Mouse (Mus musculus): Measurements from ENCODE around the gene Neu1. TPM values are rescaled to one million over a fixed set of nuclear protein-coding genes. Genes with fewer than 3 reads are reported as not detected.
"Not testable (repeated sequence)": the region's sequence is repeated elsewhere in the genome, so short reads cannot be mapped to it uniquely, and the experiment has no call there.

Neu1 gene
- polyA plus RNA-seq, 1 experiment from 2014 or later: 25.2 TPM

DNA sequence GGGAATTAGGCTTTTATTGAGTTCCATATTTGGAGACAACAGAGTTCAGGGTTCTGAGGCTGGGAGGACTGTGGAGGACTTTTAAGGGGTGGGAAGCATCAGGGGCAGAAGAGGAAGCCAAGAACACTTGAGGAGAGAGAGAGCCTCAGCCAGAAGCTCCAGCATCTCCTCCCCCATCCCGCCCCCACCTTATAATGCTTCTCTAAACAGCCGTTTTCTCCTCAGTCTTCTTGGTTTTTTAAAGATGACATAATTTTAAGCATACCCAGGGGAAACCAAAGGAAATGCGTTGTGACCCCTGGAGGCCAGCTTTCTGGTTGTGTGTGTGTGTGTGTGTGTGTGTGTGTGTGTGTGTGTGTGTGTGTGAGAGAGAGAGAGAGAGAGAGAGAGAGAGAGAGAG is 31.1 kb downstream of the Neu1 start:
- no peak overlapping the region for H3K27ac ChIP-seq
- ATAC-seq (ENCODE audit: low FRiP score): no peak
- H3K27me3 ChIP-seq: peaks cover 37% of the 10 kb centered on the region

GRCm38 (mm10) chr17:34962841-34963240 is 31.8 kb downstream of the Neu1 start:
- H3K4me3 ChIP-seq: no peak overlapping the region
- H3K36me3 ChIP-seq: no peaks in the 10 kb centered on the region
- H3K9me3 ChIP-seq (replicated peaks): no peaks in the 10 kb centered on the region
- no peak overlapping the region for H3K4me2 ChIP-seq (replicated peaks)
- no peak for ATAC-seq (ENCODE audit: low FRiP score)
- no peak overlapping the region for H3K27ac ChIP-seq
- H3K9ac ChIP-seq: no peak overlapping the region
- 79% methylated on average over 1 of the region's 1 CpGs for WGBS
- H3K27me3 ChIP-seq: peaks cover 44% of the 10 kb centered on the region
- H3K4me1 ChIP-seq: peaks cover 9% of the 10 kb centered on the region; the same call in 1 of the 2 replicates

More for the DNA sequence above, 31.1 kb downstream of the Neu1 start:
- 23% methylated on average over 3 of the region's 3 CpGs for WGBS
- Histone ChIP-seq H3K9me3 (replicated peaks) (no peaks in the 10 kb centered on the region), H3K4me2 (replicated peaks) (no peak overlapping the region), H3K36me3 (no peaks in the 10 kb centered on the region), H3K4me3 (no peak overlapping the region), H3K9ac (no peak overlapping the region), H3K4me1 (peaks cover 9% of the 10 kb centered on the region; the same call in 1 of the 2 replicates)

- 18% methylated on average over 1 of the region's 1 CpGs for WGBS
- Histone ChIP-seq H3K4me1 (0 out of 2 replicates have a peak, but pooled peaks cover 6% of the 10 kb centered on the region), H3K4me3 (no peak overlapping the region), H3K9ac (peak overlapping the region; percentile 10; the same call in 1 of the 2 replicates), H3K9me3 (replicated peaks) (no peaks in the 10 kb centered on the region), H3K27me3 (peaks cover 62% of the 10 kb centered on the region), H3K36me3 (no peaks in the 10 kb centered on the region), H3K4me2 (replicated peaks) (no peak overlapping the region), H3K27ac (no peak overlapping the region)
- no peak for ATAC-seq (ENCODE audit: low FRiP score)
These were observed 33.6 kb downstream of the Neu1 start for GRCm38 (mm10) chr17:34964640-34965049.

GRCm38 (mm10) chr17:34965627-34966026 is 34.6 kb downstream of the Neu1 start:
- H3K27me3 ChIP-seq: peaks cover 66% of the 10 kb centered on the region
- no peak overlapping the region for H3K4me2 ChIP-seq (replicated peaks)
- no peak overlapping the region for H3K4me3 ChIP-seq
- no peaks in the 10 kb centered on the region for H3K4me1 ChIP-seq
- H3K27ac ChIP-seq: no peak overlapping the region
- no peaks in the 10 kb centered on the region for H3K9me3 ChIP-seq (replicated peaks)
- no peak for ATAC-seq (ENCODE audit: low FRiP score)
- no peaks in the 10 kb centered on the region for H3K36me3 ChIP-seq
- 76% methylated on average over 5 of the region's 5 CpGs for WGBS
- H3K9ac ChIP-seq: no peak overlapping the region

- 71% methylated on average over 7 of the region's 11 CpGs for WGBS
- not testable (repeated sequence) for H3K9me3 ChIP-seq (replicated peaks); H3K36me3 ChIP-seq; H3K4me1 ChIP-seq; H3K4me2 ChIP-seq (replicated peaks); ATAC-seq (ENCODE audit: low FRiP score); H3K4me3 ChIP-seq; H3K27ac ChIP-seq; H3K9ac ChIP-seq
- H3K27me3 ChIP-seq: peaks cover 47% of the 10 kb centered on the region
These were observed 38.8 kb downstream of the Neu1 start, which contains the start of gene Gm20481 for GRCm38 (mm10) chr17:34969822-34970221. Gm20481 (plus strand) TSS chr17:34969912.

DNA sequence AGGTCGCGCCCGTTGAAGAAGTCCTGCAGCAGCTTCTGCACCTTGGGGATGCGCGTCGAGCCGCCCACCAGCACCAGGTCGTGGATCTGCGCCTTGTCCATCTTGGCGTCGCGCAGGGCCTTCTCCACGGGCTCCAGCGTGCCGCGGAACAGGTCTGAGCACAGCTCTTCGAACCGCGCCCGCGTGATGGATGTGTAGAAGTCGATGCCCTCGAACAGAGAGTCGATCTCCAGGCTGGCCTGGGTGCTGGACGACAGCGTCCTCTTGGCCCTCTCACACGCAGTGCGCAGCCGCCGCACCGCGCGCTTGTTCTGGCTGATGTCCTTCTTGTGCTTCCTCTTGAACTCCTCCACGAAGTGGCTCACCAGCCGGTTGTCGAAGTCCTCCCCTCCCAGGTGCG is 39.8 kb downstream of the Neu1 start:
- H3K9me3 ChIP-seq (replicated peaks); H3K36me3 ChIP-seq; H3K4me3 ChIP-seq; H3K27ac ChIP-seq; H3K9ac ChIP-seq; H3K4me2 ChIP-seq (replicated peaks); ATAC-seq (ENCODE audit: low FRiP score); H3K4me1 ChIP-seq: not testable (repeated sequence)
- 47% methylated on average over 21 of the region's 37 CpGs for WGBS
- peaks cover 46% of the 10 kb centered on the region for H3K27me3 ChIP-seq

DNA sequence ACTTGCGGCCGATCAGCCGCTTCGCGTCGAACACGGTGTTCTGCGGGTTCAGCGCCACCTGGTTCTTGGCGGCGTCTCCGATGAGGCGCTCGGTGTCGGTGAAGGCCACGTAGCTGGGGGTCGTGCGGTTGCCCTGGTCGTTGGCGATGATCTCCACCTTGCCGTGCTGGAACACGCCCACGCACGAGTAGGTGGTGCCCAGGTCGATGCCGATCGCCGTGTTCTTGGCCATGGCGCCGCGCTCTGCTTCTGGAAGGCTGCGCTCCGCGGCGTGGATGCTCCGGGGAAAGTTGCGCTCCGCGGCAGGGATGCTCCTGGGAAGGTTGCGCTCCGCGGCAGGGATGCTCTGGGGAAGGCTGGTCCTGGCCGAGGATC is 40.6 kb downstream of the Neu1 start:
- H3K36me3 ChIP-seq; H3K27ac ChIP-seq; H3K9me3 ChIP-seq (replicated peaks); H3K9ac ChIP-seq; H3K4me1 ChIP-seq: not testable (repeated sequence)
- peak; percentile 53 for ATAC-seq (ENCODE audit: low FRiP score)
- Histone ChIP-seq H3K4me2 (replicated peaks) (peak overlapping the region; percentile 74), H3K4me3 (peak overlapping the region; percentile 37), H3K27me3 (peaks cover 46% of the 10 kb centered on the region)
- WGBS: 1% methylated on average over 25 of the region's 43 CpGs

DNA sequence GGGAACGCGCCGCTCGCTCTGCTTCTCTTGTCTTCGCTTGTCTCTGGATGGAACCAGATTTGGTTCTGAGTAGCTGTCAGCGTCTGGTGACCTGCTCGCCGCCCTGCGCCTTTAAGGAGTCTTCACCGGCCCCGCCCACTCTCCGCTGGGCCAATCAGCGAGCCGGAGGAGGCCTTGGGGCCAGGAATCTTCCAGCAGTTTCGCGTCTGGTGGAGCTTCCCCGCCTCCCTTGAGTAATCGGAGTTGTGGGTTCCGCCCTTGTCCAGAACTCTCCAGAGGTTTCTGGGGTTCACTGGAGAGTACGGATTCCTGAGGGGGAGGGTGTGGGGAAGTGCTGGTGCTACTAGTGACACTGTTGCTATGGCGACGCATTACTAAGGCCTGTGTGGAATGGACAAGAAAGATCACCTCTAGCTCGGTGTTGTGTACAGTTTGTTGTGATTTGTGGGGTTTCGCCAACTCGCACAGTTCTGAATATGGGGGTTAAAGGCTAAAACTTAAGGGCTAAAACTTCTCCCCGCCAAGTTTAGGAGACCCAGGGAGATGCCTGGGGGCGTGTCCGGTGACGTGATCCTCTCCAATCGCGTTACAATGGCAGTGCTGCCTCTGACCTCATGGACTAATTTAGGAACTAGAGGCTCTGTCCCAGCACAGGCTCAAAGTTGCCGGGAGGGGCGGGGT is 41.2 kb downstream of the Neu1 start, which contains the start of the genes Hspa1a and Hspa1l:
TSS of gene Hspa1a (minus strand) at position 88 of the 681 bp plus-strand sequence.
TSS of gene Hspa1l (plus strand) at position 635 of the 681 bp plus-strand sequence.
- H3K27ac ChIP-seq; H3K36me3 ChIP-seq; H3K4me1 ChIP-seq; H3K9me3 ChIP-seq (replicated peaks): not testable (repeated sequence)
- peaks cover 46% of the 10 kb centered on the region for H3K27me3 ChIP-seq
- H3K4me3 ChIP-seq: peak within 1 kb of the TSS; percentile 37
- peak within 1 kb of the TSS; percentile 74 for H3K4me2 ChIP-seq (replicated peaks)
- H3K9ac ChIP-seq: peak within 1 kb of the TSS; percentile 15; the same call in 1 of the 2 replicates
- peak; percentile 93 for ATAC-seq (ENCODE audit: low FRiP score)
- WGBS: under 1% methylated on average over 33 of the region's 33 CpGs

GRCm38 (mm10) chr17:34975581-34976492 is 44.8 kb downstream of the Neu1 start:
- Histone ChIP-seq H3K4me3 (no peak overlapping the region), H3K4me2 (replicated peaks) (no peak overlapping the region), H3K4me1 (peaks cover 7% of the 10 kb centered on the region), H3K36me3 (no peaks in the 10 kb centered on the region), H3K27me3 (peaks cover 14% of the 10 kb centered on the region), H3K9ac (no peak overlapping the region), H3K27ac (no peak overlapping the region), H3K9me3 (replicated peaks) (no peaks in the 10 kb centered on the region)
- ATAC-seq (ENCODE audit: low FRiP score): no peak
- WGBS: 84% methylated on average over 3 of the region's 3 CpGs

- Histone ChIP-seq H3K36me3 (no peaks in the 10 kb centered on the region), H3K4me3 (no peak overlapping the region), H3K27me3 (peaks cover 14% of the 10 kb centered on the region), H3K9ac (no peak overlapping the region), H3K4me1 (peaks cover 10% of the 10 kb centered on the region), H3K27ac (no peak overlapping the region), H3K4me2 (replicated peaks) (no peak overlapping the region), H3K9me3 (replicated peaks) (no peaks in the 10 kb centered on the region)
- ATAC-seq (ENCODE audit: low FRiP score): no peak
- WGBS: 93% methylated on average over 20 of the region's 20 CpGs
These were observed 45.9 kb downstream of the Neu1 start for GRCm38 (mm10) chr17:34977000-34977399.

DNA sequence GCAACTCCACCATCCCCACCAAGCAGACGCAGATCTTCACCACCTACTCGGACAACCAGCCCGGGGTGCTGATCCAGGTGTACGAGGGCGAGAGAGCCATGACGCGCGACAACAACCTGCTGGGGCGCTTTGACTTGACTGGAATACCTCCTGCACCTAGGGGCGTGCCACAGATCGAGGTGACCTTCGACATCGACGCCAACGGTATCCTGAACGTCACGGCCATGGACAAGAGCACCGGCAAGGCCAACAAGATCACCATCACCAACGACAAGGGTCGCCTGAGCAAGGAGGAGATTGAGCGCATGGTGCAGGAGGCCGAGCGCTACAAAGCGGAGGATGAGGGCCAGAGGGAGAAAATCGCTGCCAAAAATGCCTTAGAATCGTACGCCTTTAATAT is 47.2 kb downstream of the Neu1 start:
- H3K27ac ChIP-seq: no peak overlapping the region
- ATAC-seq (ENCODE audit: low FRiP score): no peak
- H3K36me3 ChIP-seq: no peaks in the 10 kb centered on the region
- H3K9me3 ChIP-seq (replicated peaks): no peaks in the 10 kb centered on the region
- WGBS: 89% methylated on average over 27 of the region's 27 CpGs
- peaks cover 9% of the 10 kb centered on the region for H3K27me3 ChIP-seq
- H3K4me1 ChIP-seq: peaks cover 15% of the 10 kb centered on the region
- no peak overlapping the region for H3K4me2 ChIP-seq (replicated peaks)
- no peak overlapping the region for H3K4me3 ChIP-seq
- H3K9ac ChIP-seq: no peak overlapping the region

- no peak for ATAC-seq (ENCODE audit: low FRiP score)
- Histone ChIP-seq H3K4me3 (no peak overlapping the region), H3K4me1 (peaks cover 15% of the 10 kb centered on the region), H3K9ac (no peak overlapping the region), H3K36me3 (no peaks in the 10 kb centered on the region), H3K27me3 (no peaks in the 10 kb centered on the region), H3K27ac (no peak overlapping the region), H3K9me3 (replicated peaks) (no peaks in the 10 kb centered on the region), H3K4me2 (replicated peaks) (no peak overlapping the region)
- 96% methylated on average over 4 of the region's 4 CpGs for WGBS
These were observed 48.6 kb downstream of the Neu1 start for GRCm38 (mm10) chr17:34979631-34980030.

Data from hindbrain, embryonic 12.5 days (tissue).